Mouse (Mus musculus): ENCODE measurements around the gene Dao. TPM values are rescaled to one million over a fixed set of nuclear protein-coding genes. Genes with fewer than 3 reads are reported as not detected.

Gene Dao
- polyA plus RNA-seq, 1 experiment, result not detected

DNA sequence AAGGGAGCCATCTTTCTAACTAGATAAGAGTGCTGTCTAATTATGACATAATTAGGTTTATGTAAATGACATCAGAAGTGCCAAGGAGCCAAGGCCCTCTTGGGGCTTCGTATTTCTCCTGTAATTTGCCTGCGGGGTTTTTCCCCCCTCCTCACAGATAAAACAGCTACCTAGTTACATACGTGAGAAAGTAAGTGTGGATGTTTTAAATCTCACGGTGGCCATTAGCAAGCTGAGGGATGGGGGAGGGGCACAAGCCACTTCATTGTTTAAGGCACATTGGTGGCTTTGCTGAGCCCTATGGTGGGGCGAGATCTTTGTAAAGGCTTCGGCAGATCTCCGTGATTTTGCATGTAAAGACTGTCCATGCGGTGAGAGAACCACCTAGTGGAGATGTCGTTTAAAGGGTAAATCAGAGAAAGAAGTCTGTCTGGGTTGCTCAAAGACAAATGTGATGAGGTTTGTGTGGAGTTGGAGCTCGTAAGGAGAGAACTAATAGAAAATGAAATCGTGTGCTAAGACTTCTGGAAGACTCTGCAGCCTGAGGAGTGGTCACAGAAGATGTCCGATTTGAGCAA lies 45.3 kb downstream of the Dao start:
- no peak for TF ChIP-seq POLR2A (IDR thresholded peaks at IDR 0.05; ENCODE audit: extremely low read depth, insufficient read depth, low read length)
- TF ChIP-seq CTCF (IDR thresholded peaks at IDR 0.05; ENCODE audit: extremely low read depth, insufficient read depth, low read length), result no peak
- Histone ChIP-seq H3K27ac (ENCODE audit: insufficient read depth, low read length) (no peak overlapping the region), H3K4me1 (ENCODE audit: control insufficient read depth, insufficient read depth, low read length) (no peaks in the 10 kb centered on the region), H3K4me3 (ENCODE audit: insufficient read depth, low read length) (no peak overlapping the region)

DNA sequence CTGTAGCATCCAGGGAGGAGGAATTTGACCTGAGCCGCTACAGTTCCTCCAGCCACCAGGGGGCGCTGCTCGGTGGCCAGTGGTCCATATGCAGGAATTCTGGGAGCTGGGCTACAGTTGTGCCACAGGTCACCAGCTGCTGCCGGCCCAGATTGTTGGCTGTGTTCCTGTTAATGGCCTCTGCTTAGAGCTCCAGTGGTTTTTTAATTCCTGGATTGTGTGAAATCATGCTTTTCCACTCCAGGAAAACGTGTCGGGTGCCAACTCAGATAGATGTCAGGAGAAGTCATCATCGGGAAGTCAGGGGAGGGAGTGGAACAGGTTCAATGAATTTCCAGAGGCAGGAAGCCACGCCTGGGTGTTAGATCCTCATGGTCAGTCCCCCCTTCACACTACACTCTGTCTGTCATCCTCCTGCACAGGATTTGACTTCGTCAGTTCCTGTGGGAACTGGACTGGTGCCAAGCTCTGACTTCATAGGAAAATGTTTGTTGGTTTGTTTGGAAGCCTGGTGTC lies 48.8 kb downstream of the Dao start:
- TF ChIP-seq POLR2A (IDR thresholded peaks at IDR 0.05; ENCODE audit: extremely low read depth, insufficient read depth, low read length), result no peak
- peak; percentile 68 for TF ChIP-seq CTCF (IDR thresholded peaks at IDR 0.05; ENCODE audit: extremely low read depth, insufficient read depth, low read length)
- H3K27ac ChIP-seq (ENCODE audit: insufficient read depth, low read length), result no peak overlapping the region

DNA sequence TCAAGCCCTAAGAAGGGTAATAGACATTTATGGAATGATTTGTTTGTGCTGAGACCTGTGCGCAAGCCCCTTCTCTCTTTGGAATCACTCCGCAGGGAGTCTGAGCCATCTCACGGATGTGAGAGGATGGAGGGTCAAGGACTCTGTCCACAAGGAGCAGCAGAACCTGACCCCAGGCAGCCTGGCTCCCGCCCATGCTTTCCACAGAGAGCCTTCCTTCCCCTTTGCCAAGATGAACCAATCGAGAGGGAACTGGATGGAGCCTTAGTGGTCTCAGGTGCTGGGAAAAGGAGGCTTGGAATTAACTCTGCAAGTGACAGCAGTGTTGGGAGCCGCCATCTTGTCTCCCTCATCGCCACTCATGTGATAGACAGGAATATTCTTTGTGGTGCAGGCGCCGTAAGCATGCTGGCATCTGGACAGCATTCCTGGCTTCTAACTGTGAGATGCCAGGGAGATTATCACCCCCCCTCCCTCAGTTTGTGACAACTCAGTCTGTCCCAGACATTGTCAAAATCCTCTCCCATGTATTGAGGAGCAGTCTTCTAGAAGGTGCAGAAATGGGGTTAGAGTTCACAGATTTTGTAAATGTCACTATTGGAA lies 53.7 kb downstream of the Dao start:
- TF ChIP-seq POLR2A (IDR thresholded peaks at IDR 0.05; ENCODE audit: extremely low read depth, insufficient read depth, low read length) (no peak), CTCF (IDR thresholded peaks at IDR 0.05; ENCODE audit: extremely low read depth, insufficient read depth, low read length) (no peak)
- Histone ChIP-seq H3K27ac (ENCODE audit: insufficient read depth, low read length) (no peak overlapping the region), H3K4me1 (ENCODE audit: control insufficient read depth, insufficient read depth, low read length) (no peaks in the 10 kb centered on the region), H3K4me3 (ENCODE audit: insufficient read depth, low read length) (no peak overlapping the region)

More for the DNA sequence above, 48.8 kb downstream of the Dao start:
- no peak overlapping the region for H3K4me3 ChIP-seq (ENCODE audit: insufficient read depth, low read length)
- no peaks in the 10 kb centered on the region for H3K4me1 ChIP-seq (ENCODE audit: control insufficient read depth, insufficient read depth, low read length)

DNA sequence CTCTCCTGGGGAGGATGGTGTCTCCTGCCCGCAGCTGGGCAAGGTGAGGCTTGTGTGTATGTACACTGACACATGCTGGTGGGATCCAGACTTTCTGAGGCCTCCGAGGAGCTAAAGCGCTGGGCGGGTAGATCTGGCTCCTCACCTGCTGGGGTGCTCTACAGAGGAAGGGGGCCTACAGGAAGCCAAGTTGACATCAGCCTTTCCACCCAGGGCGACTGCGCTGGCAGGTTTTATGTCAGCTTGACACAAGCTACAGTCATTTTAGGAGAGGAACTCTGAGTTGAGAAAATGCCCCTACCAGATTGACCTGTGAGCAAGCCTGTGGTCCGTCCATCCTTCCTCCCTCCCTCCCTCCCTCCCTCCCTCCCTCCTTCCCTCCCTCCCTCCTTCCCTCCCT lies 58.2 kb downstream of the Dao start:
- no peak overlapping the region for H3K4me3 ChIP-seq (ENCODE audit: insufficient read depth, low read length)
- no peaks in the 10 kb centered on the region for H3K4me1 ChIP-seq (ENCODE audit: control insufficient read depth, insufficient read depth, low read length)
- TF ChIP-seq POLR2A (IDR thresholded peaks at IDR 0.05; ENCODE audit: extremely low read depth, insufficient read depth, low read length) (no peak), CTCF (IDR thresholded peaks at IDR 0.05; ENCODE audit: extremely low read depth, insufficient read depth, low read length) (no peak)

DNA sequence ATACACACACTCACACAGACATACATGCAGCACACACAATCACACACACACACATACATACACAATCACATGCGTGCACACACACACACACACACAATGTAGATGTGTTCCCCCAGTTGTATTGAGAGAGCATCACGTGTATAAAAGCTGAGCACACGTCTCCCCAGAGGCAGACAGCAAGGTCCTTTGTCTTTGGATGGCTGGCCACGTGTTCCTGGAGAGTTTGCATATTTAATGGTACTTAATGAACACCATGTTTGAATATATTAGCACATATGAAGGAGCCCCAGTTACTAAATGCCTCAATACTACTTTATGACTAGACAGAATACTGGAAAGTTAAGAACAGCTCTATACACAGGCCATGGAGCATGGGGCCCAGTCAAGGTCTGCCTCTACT lies 60.5 kb downstream of the Dao start:
- H3K4me1 ChIP-seq (ENCODE audit: control insufficient read depth, insufficient read depth, low read length), result no peaks in the 10 kb centered on the region
- no peak overlapping the region for H3K4me3 ChIP-seq (ENCODE audit: insufficient read depth, low read length)
- no peak overlapping the region for H3K27ac ChIP-seq (ENCODE audit: insufficient read depth, low read length)
- no peak for TF ChIP-seq CTCF (IDR thresholded peaks at IDR 0.05; ENCODE audit: extremely low read depth, insufficient read depth, low read length)
- no peak for TF ChIP-seq POLR2A (IDR thresholded peaks at IDR 0.05; ENCODE audit: extremely low read depth, insufficient read depth, low read length)

More for the DNA sequence above, 58.2 kb downstream of the Dao start:
- no peak overlapping the region for H3K27ac ChIP-seq (ENCODE audit: insufficient read depth, low read length)

DNA sequence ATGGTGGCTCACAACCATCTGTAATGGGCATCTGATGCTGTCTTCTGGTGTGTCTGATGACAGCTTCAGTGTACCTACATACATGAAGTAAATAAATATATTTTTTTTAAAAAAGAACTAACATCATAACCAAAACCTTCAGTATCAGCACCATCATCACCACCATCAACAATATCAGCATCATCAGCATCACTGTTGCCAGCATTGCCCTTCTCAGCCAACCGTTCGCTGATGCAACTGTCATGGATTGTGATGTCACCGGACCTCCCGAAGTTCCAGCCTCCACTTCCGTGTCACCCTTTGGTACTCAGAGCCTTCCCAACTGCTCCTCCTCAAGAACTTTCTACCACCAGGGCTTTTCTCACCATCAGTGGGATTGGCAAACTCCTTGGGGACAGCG lies 61.7 kb downstream of the Dao start, which contains the start of gene Usp30:
TSS of gene Usp30 (plus strand) at position 301 of the 400 bp plus-strand sequence.
- no peak within 1 kb of the TSS for H3K27ac ChIP-seq (ENCODE audit: insufficient read depth, low read length)
- TF ChIP-seq CTCF (IDR thresholded peaks at IDR 0.05; ENCODE audit: extremely low read depth, insufficient read depth, low read length), result no peak
- no peak for TF ChIP-seq POLR2A (IDR thresholded peaks at IDR 0.05; ENCODE audit: extremely low read depth, insufficient read depth, low read length)
- no peaks in the 10 kb centered on the region for H3K4me1 ChIP-seq (ENCODE audit: control insufficient read depth, insufficient read depth, low read length)

GRCm38 (mm10) chr5:114066601-114067000 lies 63.1 kb downstream of the Dao start:
- Histone ChIP-seq H3K4me3 (ENCODE audit: insufficient read depth, low read length) (no peak overlapping the region), H3K27ac (ENCODE audit: insufficient read depth, low read length) (no peak overlapping the region), H3K4me1 (ENCODE audit: control insufficient read depth, insufficient read depth, low read length) (no peaks in the 10 kb centered on the region)
- no peak for TF ChIP-seq CTCF (IDR thresholded peaks at IDR 0.05; ENCODE audit: extremely low read depth, insufficient read depth, low read length)
- no peak for TF ChIP-seq POLR2A (IDR thresholded peaks at IDR 0.05; ENCODE audit: extremely low read depth, insufficient read depth, low read length)

More for the DNA sequence above, 61.7 kb downstream of the Dao start, which contains the start of gene Usp30:
- no peak within 1 kb of the TSS for H3K4me3 ChIP-seq (ENCODE audit: insufficient read depth, low read length)

GRCm38 (mm10) chr5:114067543-114067942 lies 64.0 kb downstream of the Dao start:
- TF ChIP-seq POLR2A (IDR thresholded peaks at IDR 0.05; ENCODE audit: extremely low read depth, insufficient read depth, low read length), result no peak
- no peak for TF ChIP-seq CTCF (IDR thresholded peaks at IDR 0.05; ENCODE audit: extremely low read depth, insufficient read depth, low read length)

GRCm38 (mm10) chr5:114067982-114068381 lies 64.5 kb downstream of the Dao start:
- Histone ChIP-seq H3K4me3 (ENCODE audit: insufficient read depth, low read length) (no peak overlapping the region), H3K4me1 (ENCODE audit: control insufficient read depth, insufficient read depth, low read length) (no peaks in the 10 kb centered on the region), H3K27ac (ENCODE audit: insufficient read depth, low read length) (no peak overlapping the region)
- TF ChIP-seq CTCF (IDR thresholded peaks at IDR 0.05; ENCODE audit: extremely low read depth, insufficient read depth, low read length) (no peak), POLR2A (IDR thresholded peaks at IDR 0.05; ENCODE audit: extremely low read depth, insufficient read depth, low read length) (no peak)

More at GRCm38 (mm10) chr5:114067543-114067942, 64.0 kb downstream of the Dao start:
- Histone ChIP-seq H3K4me1 (ENCODE audit: control insufficient read depth, insufficient read depth, low read length) (no peaks in the 10 kb centered on the region), H3K4me3 (ENCODE audit: insufficient read depth, low read length) (no peak overlapping the region), H3K27ac (ENCODE audit: insufficient read depth, low read length) (no peak overlapping the region)

DNA sequence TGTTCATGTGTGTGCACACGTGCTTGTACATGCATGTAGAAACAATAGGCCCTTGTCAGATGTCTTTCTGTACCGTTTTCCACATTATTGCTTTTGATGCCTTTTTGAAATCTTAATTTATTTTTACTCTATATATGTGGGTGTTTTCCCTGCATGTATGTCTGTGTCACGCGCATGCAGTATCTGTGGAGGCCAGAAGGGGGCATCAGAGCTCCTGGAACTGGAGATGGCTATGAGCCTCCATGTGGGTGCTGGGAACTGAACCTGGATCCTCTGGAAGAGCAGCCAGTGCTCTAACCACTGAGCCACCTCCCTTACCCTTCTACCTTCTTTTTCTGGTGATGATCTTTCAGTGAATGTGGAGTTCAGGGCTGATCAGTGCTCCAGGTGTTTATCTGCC lies 67.4 kb downstream of the Dao start:
- TF ChIP-seq POLR2A (IDR thresholded peaks at IDR 0.05; ENCODE audit: extremely low read depth, insufficient read depth, low read length), result no peak
- TF ChIP-seq CTCF (IDR thresholded peaks at IDR 0.05; ENCODE audit: extremely low read depth, insufficient read depth, low read length), result 0 out of 2 replicates have a peak, but pooled peaks have one; percentile 11
- no peaks in the 10 kb centered on the region for H3K4me1 ChIP-seq (ENCODE audit: control insufficient read depth, insufficient read depth, low read length)
- no peak overlapping the region for H3K4me3 ChIP-seq (ENCODE audit: insufficient read depth, low read length)
- H3K27ac ChIP-seq (ENCODE audit: insufficient read depth, low read length), result no peak overlapping the region

Data from cortical plate, adult 2 months (tissue).